Mouse (Mus musculus) bone marrow macrophage, adult 2 months (primary cell): ENCODE results near the gene Prss8.

Experiments
- CTCF ChIP-seq: IDR thresholded peaks from 2 replicates; pipeline ENCODE4 v1.5.1; 2012; ENCODE audit warnings: low read depth, mild to moderate bottlenecking, low read length, moderate library complexity
- POLR2A ChIP-seq: IDR thresholded peaks from 2 replicates; pipeline ENCODE4 v1.6.1; 2012; ENCODE audit warnings: mild to moderate bottlenecking, low read depth, low read length, borderline replicate concordance

DNA sequence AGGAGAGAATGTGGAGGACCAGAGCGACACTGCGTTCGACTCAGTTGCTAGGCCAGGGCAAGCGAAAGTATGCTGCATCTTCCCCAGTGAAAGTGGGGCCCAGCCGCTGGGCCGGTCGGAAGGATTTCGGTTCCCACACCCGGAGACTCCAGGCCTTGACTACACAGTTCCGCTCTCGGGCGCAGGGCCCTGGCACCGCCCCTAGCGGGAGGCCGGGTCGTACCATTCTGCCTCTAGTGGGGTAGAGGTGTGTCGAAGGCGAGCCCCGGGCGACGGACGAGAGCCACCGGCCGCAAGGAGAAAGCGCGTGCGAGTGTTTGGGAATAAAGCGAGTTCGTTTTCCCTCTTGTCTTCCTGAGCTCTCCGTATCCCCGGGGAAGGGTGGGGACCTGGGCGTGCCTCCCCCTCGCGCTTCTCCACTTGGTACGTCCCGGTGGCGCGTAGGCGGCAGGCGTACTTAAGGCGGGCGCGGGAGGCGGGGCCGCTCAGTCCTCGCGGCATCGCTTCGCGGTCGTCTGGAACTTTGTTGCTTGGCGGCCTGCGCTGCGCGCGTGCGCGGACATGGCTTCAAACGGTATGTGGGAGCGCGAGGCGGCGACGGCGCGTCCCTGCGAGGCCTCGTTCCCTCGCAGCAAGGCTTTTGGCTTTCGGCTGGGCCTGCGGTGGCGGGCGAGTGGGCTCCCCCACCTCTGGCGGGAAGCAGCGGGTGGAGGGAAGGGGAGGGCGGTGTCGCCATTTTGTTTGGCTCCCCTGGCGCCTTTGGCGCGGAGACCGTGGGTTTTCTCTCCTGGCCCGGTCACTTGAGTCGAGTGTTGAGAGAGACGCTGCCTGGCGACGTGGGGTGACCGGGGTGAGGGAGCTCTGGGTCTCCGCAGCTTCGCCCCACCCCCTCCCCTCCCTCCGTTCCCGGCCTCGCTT lies 37.4 kb upstream of the Prss8 start, which contains the start of gene Fus:
- TF ChIP-seq CTCF, result no peak
- peak; percentile 92; the same call in 1 of the 2 replicates for TF ChIP-seq POLR2A
